Mouse (Mus musculus) activated CD4-positive, CD25-positive, alpha-beta regulatory T cell, adult 4 months (primary cell): ENCODE data around the gene Tuba4a. TPM values are rescaled to one million over a fixed set of nuclear protein-coding genes. Genes with fewer than 3 reads are reported as not detected.

Source experiments
- polyA plus RNA-seq, 2 experiments: library from polyadenylated mRNA; unstranded; fragments of 100-300 nt; shearing (Covaris generic); gene quantifications; one replicate each; pipeline ENCODE4 v1.2.1; 2017

Gene Tuba4a
- polyA plus RNA-seq, 2 experiments from 2014 or later = 120 to 135 TPM

Other genes with a start within 250 kb of the Tuba4a start
- 1 to 10 TPM; 5.4 to 6.3 TPM for gene Nhej1, start 94.7 kb downstream of the Tuba4a start, polyA plus RNA-seq
- under 1 TPM in 1 of 2 experiments, not detected in 1; 0.46 TPM for gene Slc23a3, start 86.0 kb downstream of the Tuba4a start, polyA plus RNA-seq
- 100 to 1,000 TPM; 114 to 125 TPM for gene Cnppd1, start 77.2 kb downstream of the Tuba4a start, polyA plus RNA-seq
- 10 to 100 TPM; 15.1 to 27.4 TPM for gene Retreg2, start 77.1 kb downstream of the Tuba4a start, polyA plus RNA-seq
- 10 to 100 TPM; 52.2 to 58.8 TPM for gene Zfand2b, start 51.2 kb downstream of the Tuba4a start, polyA plus RNA-seq
- 1 to 10 TPM; 1.4 to 2.8 TPM for gene Abcb6, start 39.5 kb downstream of the Tuba4a start, polyA plus RNA-seq
- gene Ankzf1, start 27.7 kb downstream of the Tuba4a start, polyA plus RNA-seq = 10 to 100 TPM; 14.1 to 17.1 TPM
- 1 to 10 TPM; 9.9 TPM for gene Atg9a, start 27.7 kb downstream of the Tuba4a start, polyA plus RNA-seq
- 10 to 100 TPM; 12.0 to 12.4 TPM for gene Glb1l, start 9.1 kb downstream of the Tuba4a start, polyA plus RNA-seq
- 10 to 100 TPM; 45.7 to 65.1 TPM for gene Stk16, start 9.0 kb downstream of the Tuba4a start, polyA plus RNA-seq
- gene A630095N17Rik, start 12.2 kb upstream of the Tuba4a start, polyA plus RNA-seq = not detected
- 1 to 10 TPM; 5.9 to 7.1 TPM for gene Dnajb2, start 16.5 kb upstream of the Tuba4a start, polyA plus RNA-seq
- under 1 TPM; 0.37 to 0.47 TPM for gene Ptprn, start 44.6 kb upstream of the Tuba4a start, polyA plus RNA-seq
- not detected for gene Resp18, start 58.5 kb upstream of the Tuba4a start, polyA plus RNA-seq
- 10 to 100 TPM; 57.0 to 64.9 TPM for gene Dnpep, start 98.1 kb upstream of the Tuba4a start, polyA plus RNA-seq
- gene Des, start 140.5 kb upstream of the Tuba4a start, polyA plus RNA-seq = not detected
- gene Speg, start 155.4 kb upstream of the Tuba4a start, polyA plus RNA-seq = not detected
- 10 to 100 TPM; 43.8 to 51.5 TPM for gene Gmppa, start 216.1 kb upstream of the Tuba4a start, polyA plus RNA-seq
- not detected for gene Asic4, start 230.6 kb upstream of the Tuba4a start, polyA plus RNA-seq